Mouse (Mus musculus) kidney, embryonic 14.5 days (tissue): ENCODE measurements around the gene Rad17. TPM values are rescaled to one million over a fixed set of nuclear protein-coding genes. Genes with fewer than 3 reads are reported as not detected.
A peak's percentile ranks its signal among the peaks of the same experiment; 100 is the strongest.

Source experiments
- ATAC-seq: fragments of 200-750 bp; cut with Nextera tagmentation; 2 replicates; pipeline ENCODE4 v1.8.0; 2017; ENCODE audit warnings: moderate number of reproducible peaks, mild to moderate bottlenecking, moderate TSS enrichment, moderate library complexity; ENCODE audit not compliant: low FRiP score, low TSS enrichment
- H3K27ac ChIP-seq: fragments of 300-500 bp; sonication (generic); 2 replicates; pipeline ENCODE4 v1.5.1; 2014; ENCODE audit warnings: low read depth, mild to moderate bottlenecking, low read length, moderate library complexity, mixed read lengths
- H3K27me3 ChIP-seq: fragments of 300-500 bp; sonication (generic); 2 replicates; pipeline ENCODE4 v1.6.1; 2014; ENCODE audit warnings: mild to moderate bottlenecking, low read length; ENCODE audit not compliant: control insufficient read depth, insufficient read depth
- H3K36me3 ChIP-seq: fragments of 300-500 bp; sonication (generic); 2 replicates; pipeline ENCODE4 v1.6.1; 2014; ENCODE audit warnings: low read length, mixed read lengths; ENCODE audit not compliant: control insufficient read depth, insufficient read depth
- H3K4me1 ChIP-seq: fragments of 300-500 bp; sonication (generic); 2 replicates; pipeline ENCODE4 v1.6.1; 2014; ENCODE audit warnings: low read length, mixed read lengths; ENCODE audit not compliant: control insufficient read depth, insufficient read depth
- H3K4me2 ChIP-seq: fragments of 300-500 bp; sonication (generic); replicated peaks from 2 replicates; pipeline ENCODE4 v1.6.1; 2014; ENCODE audit warnings: low read depth, mild to moderate bottlenecking, low read length
- H3K4me3 ChIP-seq: fragments of 300-500 bp; sonication (generic); 2 replicates; pipeline ENCODE4 v1.5.1; 2014; ENCODE audit warnings: mild to moderate bottlenecking, low read length
- H3K9ac ChIP-seq: fragments of 300-500 bp; sonication (generic); 2 replicates; pipeline ENCODE4 v1.6.1; 2014; ENCODE audit warnings: low read depth, mild to moderate bottlenecking, low read length, moderate library complexity
- H3K9me3 ChIP-seq: fragments of 300-500 bp; sonication (generic); 2 replicates; pipeline ENCODE4 v1.6.1; 2016; ENCODE audit warnings: low read length; ENCODE audit not compliant: control insufficient read depth
- WGBS: fragments of 180-500 bp; shearing (Covaris S2); extraction: QIAGEN DNeasy Blood & Tissue Kit; methylation state at CpG from one replicate; pipeline ENCODE4 v1.1.7; 2014; 5-methylcytosine and 5-hydroxymethylcytosine counted together
- polyA plus RNA-seq: library from polyadenylated mRNA; unstranded; fragments of >200 nt; fragmentation: Nextera tagmentation; extraction: Ambion mirVana; gene quantifications from 2 replicates; pipeline ENCODE4 v1.2.1, GENCODE M21; 2014

Rad17 gene
- polyA plus RNA-seq, 1 experiment from 2014 or later: 26.3 TPM

DNA sequence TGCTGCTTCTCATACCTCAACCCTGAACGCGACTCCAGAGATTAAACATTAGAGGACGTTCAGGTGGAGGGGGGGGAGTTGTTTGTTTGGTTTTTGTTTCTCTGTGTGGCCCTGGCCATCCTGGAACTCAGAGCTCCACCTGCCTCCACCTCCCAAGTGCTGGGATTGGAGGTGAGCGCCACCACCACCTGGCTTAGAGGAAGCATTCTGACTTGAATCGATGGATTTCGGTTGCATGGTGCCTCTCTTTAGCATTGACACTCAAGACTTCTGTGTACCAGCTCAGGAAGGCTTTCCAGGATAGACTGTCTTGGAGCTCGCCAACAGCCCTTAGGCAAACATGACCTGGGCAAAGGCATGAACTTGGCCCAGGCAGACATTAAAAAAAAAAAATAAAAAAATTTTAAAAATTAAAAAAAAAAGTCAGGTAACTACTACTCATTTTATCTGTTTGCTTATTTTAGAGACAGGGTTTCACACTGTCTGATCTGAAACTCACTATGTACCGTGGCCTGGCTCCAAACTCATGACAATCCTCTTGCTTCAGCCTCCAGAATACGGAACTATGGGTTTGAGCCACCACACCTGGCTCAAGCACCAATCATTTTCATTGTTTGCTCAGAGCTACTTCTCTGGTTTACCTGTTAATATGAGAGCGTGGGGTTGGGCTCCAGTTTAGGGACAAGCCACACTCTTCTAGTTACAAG, 47.7 kb downstream of the Rad17 start:
- no peaks in the 10 kb centered on the region for H3K4me1 ChIP-seq
- H3K4me2 ChIP-seq: no peak overlapping the region
- no peaks in the 10 kb centered on the region; the same call in 1 of the 2 replicates for H3K36me3 ChIP-seq
- H3K9me3 ChIP-seq: peaks cover 4% of the 10 kb centered on the region; the same call in 1 of the 2 replicates
- ATAC-seq: no peak
- WGBS: 94% methylated on average over 10 of the region's 10 CpGs
- no peak overlapping the region for H3K27ac ChIP-seq
- H3K9ac ChIP-seq: no peak overlapping the region
- no peaks in the 10 kb centered on the region for H3K27me3 ChIP-seq
- H3K4me3 ChIP-seq: no peak overlapping the region

DNA sequence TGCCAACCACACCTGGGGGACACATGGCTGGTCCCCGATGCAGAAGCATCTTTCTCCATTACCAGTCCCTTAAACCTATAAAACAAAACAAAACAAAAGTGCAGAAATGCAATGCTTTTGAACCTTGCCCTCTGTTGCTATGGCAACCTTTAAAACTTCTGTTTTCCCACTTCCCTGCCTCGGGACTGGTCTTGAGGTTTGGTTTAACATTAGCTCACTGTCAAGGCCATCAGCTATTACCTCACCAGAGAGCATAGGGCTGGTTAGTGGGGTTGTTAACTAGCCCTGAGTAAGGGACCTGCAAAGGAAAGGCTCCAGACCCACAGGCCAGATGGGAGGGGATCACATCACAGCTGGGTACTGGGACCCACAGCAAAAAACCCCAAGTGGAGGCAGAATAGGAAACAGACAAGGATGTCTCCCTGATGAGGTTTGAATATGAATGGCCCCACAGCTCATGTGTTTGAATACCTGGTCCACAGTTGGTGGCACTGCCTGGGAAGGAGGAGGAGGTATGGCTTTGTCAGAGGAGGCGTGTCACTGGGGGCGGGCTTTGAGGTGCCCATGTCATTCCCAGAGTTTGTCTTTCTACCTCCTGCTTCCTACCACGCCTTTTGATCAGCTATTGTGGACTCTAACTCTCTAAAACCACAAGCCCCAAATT, 48.5 kb downstream of the Rad17 start:
- no peak overlapping the region for H3K27ac ChIP-seq
- H3K4me3 ChIP-seq: no peak overlapping the region
- WGBS: 68% methylated on average over 5 of the region's 5 CpGs
- H3K4me1 ChIP-seq: no peaks in the 10 kb centered on the region
- H3K4me2 ChIP-seq: no peak overlapping the region
- peak; percentile 71 for ATAC-seq
- H3K36me3 ChIP-seq: no peaks in the 10 kb centered on the region; the same call in 1 of the 2 replicates
- H3K9me3 ChIP-seq: no peaks in the 10 kb centered on the region
- H3K9ac ChIP-seq: no peak overlapping the region
- H3K27me3 ChIP-seq: no peaks in the 10 kb centered on the region

DNA sequence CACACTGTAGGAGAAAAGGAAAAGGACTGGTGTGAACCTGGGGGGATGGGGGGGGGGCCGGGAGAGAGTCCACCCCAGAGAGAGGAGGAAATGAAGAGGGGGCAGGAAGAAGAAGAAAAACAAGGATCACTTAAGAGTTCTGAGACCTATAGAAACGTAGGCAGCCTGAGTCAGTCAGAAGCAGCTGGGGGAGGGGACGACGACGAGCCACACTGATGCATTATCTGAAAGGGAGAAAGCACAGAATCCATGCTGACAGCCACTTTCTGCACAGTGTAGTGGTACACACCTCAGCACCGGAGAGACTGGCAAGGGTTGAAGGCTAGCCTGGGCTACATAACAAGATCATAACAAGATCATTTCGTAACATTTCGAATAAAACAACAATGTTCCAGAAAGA, 49.8 kb downstream of the Rad17 start:
- Histone ChIP-seq H3K4me1 (no peaks in the 10 kb centered on the region), H3K27me3 (no peaks in the 10 kb centered on the region), H3K4me3 (no peak overlapping the region), H3K9ac (no peak overlapping the region), H3K36me3 (no peaks in the 10 kb centered on the region; the same call in 1 of the 2 replicates), H3K4me2 (no peak overlapping the region), H3K27ac (no peak overlapping the region), H3K9me3 (no peaks in the 10 kb centered on the region)
- WGBS: 61% methylated on average over 8 of the region's 8 CpGs
- no peak for ATAC-seq

DNA sequence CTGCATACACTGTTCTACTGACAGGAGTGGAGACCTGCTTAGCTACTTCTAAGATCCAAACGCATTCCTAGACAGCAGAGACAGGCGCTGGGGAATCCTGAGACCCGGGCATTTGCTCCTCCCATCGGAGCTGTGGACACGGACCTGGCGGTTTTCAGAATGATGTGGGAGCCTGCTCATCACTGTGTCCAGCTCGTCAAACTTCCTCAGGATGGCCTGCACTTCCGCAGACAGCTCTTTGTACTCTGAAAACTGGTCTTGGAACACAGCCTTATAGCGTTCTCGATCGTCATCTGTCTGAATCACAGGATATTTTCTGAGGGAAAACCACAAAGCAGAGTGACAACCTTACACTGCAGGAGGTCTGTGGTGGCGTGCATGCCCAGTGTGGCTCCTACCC, 50.5 kb downstream of the Rad17 start:
- H3K9me3 ChIP-seq: no peaks in the 10 kb centered on the region
- no peak for ATAC-seq
- no peak overlapping the region for H3K4me3 ChIP-seq
- no peak overlapping the region for H3K4me2 ChIP-seq
- H3K27ac ChIP-seq: no peak overlapping the region
- 82% methylated on average over 12 of the region's 12 CpGs for WGBS
- no peaks in the 10 kb centered on the region for H3K4me1 ChIP-seq
- H3K36me3 ChIP-seq: no peaks in the 10 kb centered on the region; the same call in 1 of the 2 replicates
- no peaks in the 10 kb centered on the region for H3K27me3 ChIP-seq
- no peak overlapping the region for H3K9ac ChIP-seq

DNA sequence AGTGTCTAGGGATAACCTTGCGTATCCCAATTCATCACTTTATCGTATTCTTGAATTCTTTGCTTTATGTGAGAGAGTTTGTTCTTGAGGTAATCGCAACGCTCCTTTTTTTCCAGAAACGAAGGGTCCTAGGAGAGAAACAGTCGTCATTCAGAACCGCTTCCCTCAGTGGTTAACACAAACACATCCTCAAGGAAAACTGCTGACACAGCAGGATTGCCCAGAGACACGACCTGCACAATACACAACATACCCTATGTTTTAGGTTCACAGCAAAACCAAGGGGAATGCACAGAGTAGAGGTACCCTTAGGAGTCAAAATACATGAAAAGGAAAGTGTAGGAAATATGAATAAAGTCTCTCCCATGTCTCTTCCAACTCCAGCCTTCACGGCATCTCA, 53.6 kb downstream of the Rad17 start:
- Histone ChIP-seq H3K4me3 (no peak overlapping the region), H3K4me2 (no peak overlapping the region), H3K27ac (no peak overlapping the region), H3K9me3 (no peaks in the 10 kb centered on the region), H3K9ac (no peak overlapping the region), H3K27me3 (no peaks in the 10 kb centered on the region), H3K4me1 (no peaks in the 10 kb centered on the region), H3K36me3 (no peaks in the 10 kb centered on the region; the same call in 1 of the 2 replicates)
- no peak for ATAC-seq
- WGBS: 75% methylated on average over 9 of the region's 9 CpGs

DNA sequence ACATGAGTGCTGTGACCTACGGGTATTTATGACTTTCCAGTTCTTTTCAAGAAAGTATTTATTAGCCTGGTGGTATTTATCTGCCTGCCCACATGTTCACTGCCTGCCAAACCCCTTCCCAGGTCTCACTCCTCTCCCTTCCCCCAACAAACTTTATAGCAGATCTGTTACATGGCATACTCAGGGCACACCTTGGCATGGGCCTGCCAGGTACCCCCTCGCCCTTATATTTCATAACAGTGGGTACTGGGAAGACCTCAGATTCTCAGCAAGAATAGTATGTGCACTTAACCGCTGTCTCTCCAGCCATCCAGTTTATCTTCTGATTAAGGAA, 55.3 kb downstream of the Rad17 start:
- no peak overlapping the region for H3K27ac ChIP-seq
- no peak overlapping the region for H3K4me3 ChIP-seq
- no peak overlapping the region for H3K9ac ChIP-seq
- H3K4me1 ChIP-seq: no peaks in the 10 kb centered on the region
- no peak for ATAC-seq
- no peak overlapping the region for H3K4me2 ChIP-seq
- H3K9me3 ChIP-seq: no peaks in the 10 kb centered on the region
- 81% methylated on average over 3 of the region's 3 CpGs for WGBS
- no peaks in the 10 kb centered on the region; the same call in 1 of the 2 replicates for H3K36me3 ChIP-seq
- no peaks in the 10 kb centered on the region for H3K27me3 ChIP-seq

DNA sequence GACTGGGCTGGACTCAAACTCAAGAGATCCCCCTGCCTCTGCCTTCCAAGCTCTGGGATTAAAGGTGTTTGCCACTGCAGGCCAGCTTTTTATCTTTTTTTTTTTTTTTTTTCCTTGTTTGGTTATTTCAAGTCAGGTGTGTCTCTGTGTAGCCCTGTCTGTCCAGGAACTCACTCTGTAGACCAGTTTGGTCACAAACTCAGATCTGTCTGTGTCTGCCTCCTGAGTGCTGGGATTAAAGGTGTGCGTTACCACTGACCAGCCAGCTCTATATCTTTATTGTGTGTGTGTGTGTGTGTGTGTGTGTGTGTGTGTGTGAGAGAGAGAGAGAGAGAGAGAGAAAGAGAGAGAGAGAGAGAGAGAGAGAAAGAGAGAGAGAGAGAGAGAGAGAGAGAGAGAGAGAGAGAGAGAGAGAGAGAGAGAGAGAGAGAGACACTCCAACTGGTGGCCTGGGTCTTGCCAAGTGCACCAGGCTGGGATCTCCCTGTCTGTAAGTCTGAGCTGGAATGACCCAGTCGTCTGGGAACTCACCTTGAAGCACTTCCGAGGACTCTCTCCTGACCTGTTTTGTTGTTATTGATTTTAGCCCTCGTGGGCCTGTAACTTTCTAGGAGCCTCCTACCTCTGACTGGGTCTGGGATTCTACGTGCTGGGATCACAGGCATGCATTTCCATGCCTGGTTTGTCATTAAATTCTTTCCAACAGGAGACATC, 55.9 kb downstream of the Rad17 start:
- no peak for ATAC-seq
- 66% methylated on average over 5 of the region's 5 CpGs for WGBS
- Histone ChIP-seq H3K9me3 (no peaks in the 10 kb centered on the region), H3K4me1 (no peaks in the 10 kb centered on the region), H3K4me2 (no peak overlapping the region), H3K27me3 (no peaks in the 10 kb centered on the region), H3K36me3 (no peaks in the 10 kb centered on the region; the same call in 1 of the 2 replicates), H3K9ac (no peak overlapping the region), H3K4me3 (no peak overlapping the region), H3K27ac (no peak overlapping the region)

DNA sequence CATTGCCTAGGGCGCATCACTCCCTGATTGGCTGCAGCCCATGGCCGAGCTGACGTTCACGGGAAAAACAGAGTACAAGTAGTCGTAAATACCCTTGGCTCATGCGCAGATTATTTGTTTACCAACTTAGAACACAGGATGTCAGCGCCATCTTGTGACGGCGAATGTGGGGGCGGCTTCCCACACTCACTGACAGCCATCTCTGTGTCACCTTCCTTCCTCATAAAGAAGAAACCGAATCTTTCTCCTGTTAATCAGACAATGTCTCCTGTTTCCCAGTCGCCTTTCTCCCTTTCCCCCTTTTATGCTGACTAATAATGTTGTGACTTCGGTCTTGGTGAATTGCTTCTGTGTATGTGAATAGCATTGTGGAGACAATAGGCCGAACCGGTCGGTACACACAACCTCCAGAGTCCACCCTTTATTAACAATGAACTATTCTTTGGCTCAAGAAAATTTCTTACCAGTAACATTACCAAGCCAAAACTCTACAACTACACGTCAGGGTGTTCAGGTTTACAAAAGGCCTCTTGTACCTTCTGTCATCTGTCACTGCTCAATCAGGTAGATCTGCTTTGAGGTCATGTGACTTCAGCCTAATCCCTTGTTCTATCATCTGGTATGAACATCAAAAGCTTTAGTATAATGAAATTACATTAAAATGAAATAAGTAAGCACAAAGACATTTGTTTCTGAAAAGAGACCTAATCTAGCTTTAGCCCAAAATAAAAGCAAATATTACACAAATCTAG, 56.6 kb downstream of the Rad17 start:
- ATAC-seq: peak; percentile 52
- Histone ChIP-seq H3K9me3 (no peaks in the 10 kb centered on the region), H3K9ac (no peak overlapping the region), H3K4me2 (no peak overlapping the region), H3K27me3 (no peaks in the 10 kb centered on the region), H3K36me3 (no peaks in the 10 kb centered on the region; the same call in 1 of the 2 replicates), H3K4me1 (no peaks in the 10 kb centered on the region), H3K27ac (no peak overlapping the region), H3K4me3 (no peak overlapping the region)
- 71% methylated on average over 11 of the region's 17 CpGs for WGBS
